Mouse (Mus musculus) G1E (cell line): ENCODE measurements around the gene N4bp2l1. TPM values are rescaled to one million over a fixed set of nuclear protein-coding genes. Genes with fewer than 3 reads are reported as not detected.

ENCODE experiments used
- ATAC-seq: 2 replicates; pipeline ENCODE4 v1.8.0; 2016; ENCODE audit warnings: mild to moderate bottlenecking; ENCODE audit not compliant: insufficient number of reproducible peaks, poor library complexity, low FRiP score, severe bottlenecking; ENCODE audit errors: extremely low read depth
- DNase-seq: peaks from one replicate; pipeline ENCODE4 v3.0.0; 2012; ENCODE audit warnings: low spot score
- H3K27me3 ChIP-seq: 2 replicates; pipeline ENCODE4 v1.6.1; 2012; ENCODE audit warnings: mild to moderate bottlenecking, low read length, inconsistent platforms; ENCODE audit not compliant: insufficient read depth
- H3K36me3 ChIP-seq: replicated peaks from 2 replicates; pipeline ENCODE3; 2012; ENCODE audit warnings: mild to moderate bottlenecking, inconsistent platforms
- H3K4me1 ChIP-seq: 2 replicates; pipeline ENCODE4 v1.6.1; 2012; ENCODE audit warnings: low read depth, low read length, inconsistent platforms, mixed read lengths; ENCODE audit not compliant: insufficient read depth
- H3K4me3 ChIP-seq: 2 replicates; pipeline ENCODE4 v1.5.1; 2012; ENCODE audit warnings: low read depth, mild to moderate bottlenecking, inconsistent platforms, low read length, moderate library complexity, mixed read lengths
- H3K9me3 ChIP-seq: replicated peaks from 2 replicates; pipeline ENCODE4 v1.6.1; 2012; ENCODE audit warnings: inconsistent platforms
- CTCF ChIP-seq: IDR thresholded peaks from 2 replicates; pipeline ENCODE4 v1.5.1; 2012; ENCODE audit warnings: low read depth, low read length, inconsistent platforms, mixed read lengths
- GATA1 ChIP-seq: IDR thresholded peaks from 2 replicates; pipeline ENCODE4 v1.6.1; 2012; ENCODE audit warnings: borderline replicate concordance, low read length, inconsistent platforms, mixed read lengths
- GATA2 ChIP-seq: IDR thresholded peaks from 2 replicates; pipeline ENCODE4 v1.6.1; 2012; ENCODE audit warnings: low read depth, low read length, inconsistent platforms, borderline replicate concordance
- POLR2AphosphoS5 ChIP-seq: IDR thresholded peaks from 2 replicates; pipeline ENCODE4 v1.6.1; 2012; ENCODE audit warnings: low read depth, low read length, inconsistent platforms; ENCODE audit not compliant: insufficient replicate concordance
- TAL1 ChIP-seq: conservative IDR thresholded peaks from 2 replicates; pipeline ENCODE4 v1.6.1; 2012; ENCODE audit warnings: low read depth, low read length, inconsistent platforms, mixed read lengths
- polyA plus RNA-seq: library from polyadenylated mRNA; stranded (reverse); fragments of >175 nt; gene quantifications from 2 replicates; pipeline ENCODE4 v1.2.3, GENCODE M21; 2012
- total RNA-seq, 2 experiments: library from RNA; stranded (forward) in 1 of 2; stranded (reverse) in 1 of 2; fragments of 200-1000 nt in 1 of 2; fragments of >200 nt in 1 of 2; fragmentation: Nextera tagmentation in 1 of 2; gene quantifications; 2 replicates each; pipeline ENCODE4 v1.2.3; 2014 to 2017

The N4bp2l1 gene
- total and polyA plus RNA-seq, 3 experiments = 4.0 to 12.0 (median 5.5) TPM

DNA sequence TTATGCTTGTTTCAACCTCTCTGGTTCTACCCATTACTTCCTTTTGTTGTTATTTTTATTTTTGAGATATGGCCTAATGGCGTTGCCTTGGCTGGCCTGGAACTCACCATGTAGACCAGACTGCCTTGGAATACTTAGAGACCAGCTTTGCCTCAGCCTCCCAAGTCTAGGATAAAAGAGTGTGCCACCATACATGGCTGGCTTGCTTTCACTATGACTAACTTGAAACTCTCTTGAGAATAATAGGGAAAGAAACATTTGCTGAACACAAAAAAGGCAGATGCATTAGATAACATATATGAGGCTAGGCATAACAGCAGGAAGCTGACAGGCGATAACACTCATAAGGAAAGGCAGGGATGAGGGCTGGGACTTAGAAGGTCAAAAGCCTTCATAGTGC, 17.1 kb upstream of the N4bp2l1 start:
- no peak for TF ChIP-seq GATA2
- TF ChIP-seq POLR2AphosphoS5 = no peak
- no peak for TF ChIP-seq GATA1
- TF ChIP-seq CTCF = no peak
- TF ChIP-seq TAL1 = no peak
- H3K4me3 ChIP-seq = no peak overlapping the region
- H3K9me3 ChIP-seq = no peaks in the 10 kb centered on the region
- H3K36me3 ChIP-seq = peaks cover 2% of the 10 kb centered on the region
- H3K27me3 ChIP-seq = no peaks in the 10 kb centered on the region
- H3K4me1 ChIP-seq = no peaks in the 10 kb centered on the region
- ATAC-seq (no peak), DNase-seq (no peak)

DNA sequence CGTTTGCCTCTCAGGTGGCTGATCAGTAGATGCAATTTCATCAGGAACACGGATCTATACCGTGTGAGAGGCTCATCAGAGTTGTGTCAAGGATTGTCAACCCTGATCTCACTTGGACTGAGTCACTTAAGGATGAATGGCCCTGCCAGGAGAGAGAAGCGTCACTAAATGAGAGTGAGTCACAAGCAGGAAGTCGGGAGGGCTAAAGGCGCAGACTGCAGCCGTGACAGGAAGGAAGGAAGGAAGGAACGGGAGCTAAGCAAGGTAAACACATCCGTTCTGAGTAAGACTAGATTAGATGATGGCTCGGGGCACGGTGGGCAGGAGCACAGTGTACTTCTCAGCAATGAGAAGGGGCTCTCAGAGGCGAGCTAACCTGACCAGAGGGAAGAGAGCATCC, 14.7 kb upstream of the N4bp2l1 start:
- ATAC-seq (no peak), DNase-seq (no peak)
- H3K4me3 ChIP-seq = no peak overlapping the region
- TF ChIP-seq TAL1 = no peak
- no peak for TF ChIP-seq GATA1
- no peak for TF ChIP-seq POLR2AphosphoS5
- no peak for TF ChIP-seq CTCF
- TF ChIP-seq GATA2 = no peak
- H3K36me3 ChIP-seq = no peaks in the 10 kb centered on the region
- H3K27me3 ChIP-seq = no peaks in the 10 kb centered on the region
- H3K9me3 ChIP-seq = no peaks in the 10 kb centered on the region
- H3K4me1 ChIP-seq = no peaks in the 10 kb centered on the region

GRCm38 (mm10) chr5:150611136-150611535, 14.1 kb upstream of the N4bp2l1 start:
- ATAC-seq (no peak), DNase-seq (no peak)
- Histone ChIP-seq H3K4me3 (no peak overlapping the region), H3K9me3 (no peaks in the 10 kb centered on the region), H3K36me3 (no peaks in the 10 kb centered on the region), H3K4me1 (no peaks in the 10 kb centered on the region), H3K27me3 (no peaks in the 10 kb centered on the region)
- no peak for TF ChIP-seq TAL1
- no peak for TF ChIP-seq POLR2AphosphoS5
- no peak for TF ChIP-seq GATA1
- no peak for TF ChIP-seq GATA2
- no peak for TF ChIP-seq CTCF

DNA sequence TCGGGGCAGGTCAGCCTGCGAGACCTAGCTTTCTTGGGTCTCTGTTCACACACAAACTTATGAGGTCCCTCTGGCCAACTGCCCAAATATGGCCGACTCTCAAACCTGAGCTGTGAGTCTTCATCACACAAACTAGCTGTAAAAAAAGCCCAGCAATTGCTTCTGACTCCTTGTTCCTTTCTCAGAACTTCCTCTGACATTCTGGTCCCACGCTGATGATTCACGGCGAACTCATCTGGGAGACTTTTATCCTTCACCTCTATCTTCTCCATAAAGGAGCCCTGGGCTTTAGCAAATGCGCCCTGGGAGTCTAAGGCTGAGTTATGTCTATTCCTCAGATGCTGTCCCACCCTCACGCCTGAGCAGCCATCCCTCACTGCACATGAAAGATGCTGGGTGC, 10.6 kb upstream of the N4bp2l1 start:
- H3K36me3 ChIP-seq = no peaks in the 10 kb centered on the region
- no peak overlapping the region for H3K4me3 ChIP-seq
- ATAC-seq = no peak
- H3K4me1 ChIP-seq = no peaks in the 10 kb centered on the region
- no peaks in the 10 kb centered on the region for H3K9me3 ChIP-seq
- TF ChIP-seq CTCF (no peak), TAL1 (no peak), GATA1 (no peak), POLR2AphosphoS5 (no peak), GATA2 (no peak)
- DNase-seq = no peak
- H3K27me3 ChIP-seq = no peaks in the 10 kb centered on the region

DNA sequence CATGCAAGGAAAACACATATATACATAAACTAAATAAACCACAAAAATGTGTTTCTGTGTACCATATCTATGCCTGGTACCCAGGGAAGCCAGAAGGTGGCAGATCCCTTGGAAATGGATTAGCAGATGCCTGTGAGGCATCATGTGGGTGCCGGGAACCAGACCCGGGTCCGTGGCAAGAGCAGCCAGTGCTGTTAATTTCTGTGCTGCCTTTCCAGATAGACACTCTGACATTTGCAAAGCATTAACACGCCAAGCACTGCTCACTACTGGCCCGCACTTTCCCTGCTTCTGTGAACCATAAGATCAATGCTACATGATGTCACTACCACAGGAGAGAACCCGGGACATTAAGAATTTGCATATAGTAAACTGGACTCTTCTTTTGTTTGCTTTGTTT, 9.1 kb upstream of the N4bp2l1 start:
- DNase-seq (no peak), ATAC-seq (no peak)
- no peaks in the 10 kb centered on the region for H3K36me3 ChIP-seq
- H3K4me1 ChIP-seq = peaks cover 2% of the 10 kb centered on the region
- peaks cover 3% of the 10 kb centered on the region for H3K27me3 ChIP-seq
- H3K4me3 ChIP-seq = no peak overlapping the region
- TF ChIP-seq GATA1 = no peak
- TF ChIP-seq POLR2AphosphoS5 = no peak
- no peaks in the 10 kb centered on the region for H3K9me3 ChIP-seq

DNA sequence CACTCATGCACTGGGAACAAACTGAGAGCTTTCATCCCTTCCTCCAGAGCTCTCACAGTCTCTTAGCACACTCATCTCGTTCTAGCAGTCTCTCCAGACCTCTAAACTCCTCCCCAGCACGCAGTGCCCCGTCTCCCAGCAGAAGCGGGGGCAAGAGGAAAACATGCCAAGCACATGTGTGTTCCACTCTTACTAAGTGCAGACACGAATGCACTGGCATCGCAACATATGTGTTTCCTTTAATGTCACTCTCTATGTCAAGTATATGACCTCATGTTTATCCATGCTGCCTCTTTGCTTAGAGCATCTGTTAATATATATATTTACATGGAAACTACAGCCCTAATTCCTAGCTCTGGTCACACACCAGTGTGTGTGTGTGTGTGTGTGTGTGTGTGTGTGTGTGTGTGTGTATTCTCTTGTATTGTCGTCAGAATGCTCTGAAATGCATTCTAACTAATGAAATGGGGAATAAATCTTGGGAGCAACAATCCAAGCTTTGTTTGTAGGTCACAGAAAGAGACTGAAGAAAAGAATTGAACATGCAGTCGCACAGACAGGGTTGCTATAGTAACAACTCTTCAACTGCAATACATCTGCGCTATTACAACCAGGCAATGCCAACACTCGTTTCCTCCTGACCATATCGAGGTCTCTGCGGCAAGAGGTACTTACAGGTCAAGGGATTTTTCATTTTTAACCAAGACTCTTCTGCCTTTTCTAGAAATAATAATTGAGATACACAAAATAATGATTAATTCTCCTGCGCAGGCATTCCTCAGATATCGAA, 4.6 kb upstream of the N4bp2l1 start:
- H3K27me3 ChIP-seq = peaks cover 4% of the 10 kb centered on the region
- H3K4me3 ChIP-seq = no peak overlapping the region
- TF ChIP-seq POLR2AphosphoS5 (no peak), GATA2 (no peak), GATA1 (no peak)
- no peaks in the 10 kb centered on the region for H3K36me3 ChIP-seq
- H3K4me1 ChIP-seq = peaks cover 28% of the 10 kb centered on the region
- no peaks in the 10 kb centered on the region for H3K9me3 ChIP-seq
- DNase-seq (no peak), ATAC-seq (no peak)
